Mouse (Mus musculus): ENCODE data around the gene Olfr827. TPM values are rescaled to one million over a fixed set of nuclear protein-coding genes. Genes with fewer than 3 reads are reported as not detected.

Gene Olfr827
- not detected in 2 replicates for polyA plus RNA-seq (2016; fragmentation: Nextera tagmentation; extraction: Ambion mirVana)

- no peak within 1 kb of the TSS for H3K9ac ChIP-seq
- ATAC-seq (ENCODE audit: low FRiP score), result no peak
- WGBS, result 86% methylated on average over 1 of the region's 1 CpGs
Observed at GRCm38 (mm10) chr10:130214303-130214702, at the start of gene Olfr827. Gene Olfr827, minus strand, starts transcription at chr10:130214403.

GRCm38 (mm10) chr10:130263203-130263602 lies 49.0 kb upstream of the Olfr827 start:
- 53% methylated on average over 4 of the region's 4 CpGs for WGBS
- no peaks in the 10 kb centered on the region for H3K4me1 ChIP-seq
- H3K9ac ChIP-seq, result no peak overlapping the region
- H3K36me3 ChIP-seq, result no peaks in the 10 kb centered on the region
- H3K4me2 ChIP-seq (replicated peaks), result no peak overlapping the region
- no peaks in the 10 kb centered on the region for H3K27me3 ChIP-seq
- no peaks in the 10 kb centered on the region for H3K9me3 ChIP-seq (replicated peaks)
- H3K4me3 ChIP-seq, result no peak overlapping the region
- H3K27ac ChIP-seq, result no peak overlapping the region
- no peak for ATAC-seq (ENCODE audit: low FRiP score)

More at GRCm38 (mm10) chr10:130214303-130214702, at the start of gene Olfr827:
- Histone ChIP-seq H3K4me2 (replicated peaks) (no peak within 1 kb of the TSS), H3K9me3 (replicated peaks) (no peaks in the 10 kb centered on the region), H3K27ac (no peak within 1 kb of the TSS), H3K36me3 (no peaks in the 10 kb centered on the region), H3K27me3 (no peaks in the 10 kb centered on the region), H3K4me3 (no peak within 1 kb of the TSS), H3K4me1 (no peaks in the 10 kb centered on the region)

- Histone ChIP-seq H3K9me3 (replicated peaks) (no peaks in the 10 kb centered on the region), H3K4me3 (no peak overlapping the region), H3K36me3 (no peaks in the 10 kb centered on the region), H3K27ac (no peak overlapping the region), H3K4me2 (replicated peaks) (no peak overlapping the region), H3K9ac (no peak overlapping the region), H3K27me3 (no peaks in the 10 kb centered on the region), H3K4me1 (no peaks in the 10 kb centered on the region)
- peak; percentile 65 for ATAC-seq (ENCODE audit: low FRiP score)
- 67% methylated on average over 1 of the region's 1 CpGs for WGBS
Observed at GRCm38 (mm10) chr10:130259483-130259882, 45.3 kb upstream of the Olfr827 start.

- no peak overlapping the region for H3K9ac ChIP-seq
- peaks cover 7% of the 10 kb centered on the region; the same call in 1 of the 2 replicates for H3K4me1 ChIP-seq
- no peak overlapping the region for H3K4me2 ChIP-seq (replicated peaks)
- H3K27ac ChIP-seq, result no peak overlapping the region
- no peaks in the 10 kb centered on the region for H3K27me3 ChIP-seq
- WGBS, result 0% methylated on average over 2 of the region's 2 CpGs
- peak; percentile 85 for ATAC-seq (ENCODE audit: low FRiP score)
- no peaks in the 10 kb centered on the region for H3K36me3 ChIP-seq
- H3K9me3 ChIP-seq (replicated peaks), result no peaks in the 10 kb centered on the region
- no peak overlapping the region for H3K4me3 ChIP-seq
Observed at GRCm38 (mm10) chr10:130244271-130244670, 30.1 kb upstream of the Olfr827 start.

GRCm38 (mm10) chr10:130238318-130239209 lies 24.4 kb upstream of the Olfr827 start:
- Histone ChIP-seq H3K4me3 (no peak overlapping the region), H3K27ac (no peak overlapping the region), H3K9me3 (replicated peaks) (no peaks in the 10 kb centered on the region), H3K36me3 (no peaks in the 10 kb centered on the region), H3K4me1 (no peaks in the 10 kb centered on the region), H3K27me3 (no peaks in the 10 kb centered on the region), H3K9ac (no peak overlapping the region), H3K4me2 (replicated peaks) (no peak overlapping the region)
- ATAC-seq (ENCODE audit: low FRiP score), result peak; percentile 38; the same call in 1 of the 2 replicates
- WGBS, result 54% methylated on average over 2 of the region's 2 CpGs

- 22% methylated on average over 1 of the region's 1 CpGs for WGBS
- Histone ChIP-seq H3K27me3 (no peaks in the 10 kb centered on the region), H3K4me1 (no peaks in the 10 kb centered on the region), H3K4me3 (no peak overlapping the region), H3K27ac (no peak overlapping the region), H3K9ac (no peak overlapping the region), H3K9me3 (replicated peaks) (no peaks in the 10 kb centered on the region), H3K4me2 (replicated peaks) (no peak overlapping the region), H3K36me3 (no peaks in the 10 kb centered on the region)
- peak; percentile 77 for ATAC-seq (ENCODE audit: low FRiP score)
Observed at GRCm38 (mm10) chr10:130234576-130234975, 20.4 kb upstream of the Olfr827 start.

GRCm38 (mm10) chr10:130232117-130232516 lies 17.9 kb upstream of the Olfr827 start:
- Histone ChIP-seq H3K27me3 (no peaks in the 10 kb centered on the region), H3K4me3 (no peak overlapping the region), H3K4me1 (no peaks in the 10 kb centered on the region), H3K9ac (no peak overlapping the region), H3K4me2 (replicated peaks) (no peak overlapping the region), H3K36me3 (no peaks in the 10 kb centered on the region), H3K27ac (no peak overlapping the region), H3K9me3 (replicated peaks) (no peaks in the 10 kb centered on the region)
- no peak for ATAC-seq (ENCODE audit: low FRiP score)
- WGBS, result 66% methylated on average over 1 of the region's 1 CpGs

- no peak overlapping the region for H3K9ac ChIP-seq
- H3K4me3 ChIP-seq, result no peak overlapping the region
- no peaks in the 10 kb centered on the region for H3K27me3 ChIP-seq
- H3K4me2 ChIP-seq (replicated peaks), result no peak overlapping the region
- whole genome bisulfite sequencing, result 90% methylated on average over 5 of the region's 5 CpGs
- no peaks in the 10 kb centered on the region for H3K36me3 ChIP-seq
- ATAC-seq (ENCODE audit: low FRiP score), result no peak
- no peak overlapping the region for H3K27ac ChIP-seq
- H3K9me3 ChIP-seq (replicated peaks), result no peaks in the 10 kb centered on the region
- H3K4me1 ChIP-seq, result no peaks in the 10 kb centered on the region
Observed at GRCm38 (mm10) chr10:130229584-130229983, 15.4 kb upstream of the Olfr827 start.

GRCm38 (mm10) chr10:130228246-130228645 lies 14.0 kb upstream of the Olfr827 start:
- H3K27ac ChIP-seq, result no peak overlapping the region
- no peaks in the 10 kb centered on the region for H3K27me3 ChIP-seq
- no peaks in the 10 kb centered on the region for H3K4me1 ChIP-seq
- H3K9ac ChIP-seq, result no peak overlapping the region
- peak; percentile 83 for ATAC-seq (ENCODE audit: low FRiP score)
- H3K4me2 ChIP-seq (replicated peaks), result no peak overlapping the region
- H3K4me3 ChIP-seq, result no peak overlapping the region
- no peaks in the 10 kb centered on the region for H3K36me3 ChIP-seq
- WGBS, result 3% methylated on average over 1 of the region's 1 CpGs
- no peaks in the 10 kb centered on the region for H3K9me3 ChIP-seq (replicated peaks)

- H3K27ac ChIP-seq, result no peak overlapping the region
- no peaks in the 10 kb centered on the region for H3K36me3 ChIP-seq
- no peaks in the 10 kb centered on the region for H3K4me1 ChIP-seq
- no peak for ATAC-seq (ENCODE audit: low FRiP score)
- no peak overlapping the region for H3K4me2 ChIP-seq (replicated peaks)
- H3K9me3 ChIP-seq (replicated peaks), result no peaks in the 10 kb centered on the region
- WGBS, result 85% methylated on average over 3 of the region's 3 CpGs
- no peaks in the 10 kb centered on the region for H3K27me3 ChIP-seq
- H3K4me3 ChIP-seq, result no peak overlapping the region
- H3K9ac ChIP-seq, result no peak overlapping the region
Observed at GRCm38 (mm10) chr10:130225034-130225433, 10.8 kb upstream of the Olfr827 start.

GRCm38 (mm10) chr10:130184086-130184485 lies 30.1 kb downstream of the Olfr827 start, which contains the start of gene Olfr826:
Gene Olfr826, minus strand, starts transcription at chr10:130184186.
- H3K27me3 ChIP-seq, result no peaks in the 10 kb centered on the region
- 61% methylated on average over 1 of the region's 1 CpGs for WGBS
- no peak for ATAC-seq (ENCODE audit: low FRiP score)

GRCm38 (mm10) chr10:130166666-130167065 lies 47.5 kb downstream of the Olfr827 start, which contains the start of gene Olfr825:
Gene Olfr825, minus strand, starts transcription at chr10:130166766.
- no peaks in the 10 kb centered on the region for H3K9me3 ChIP-seq (replicated peaks)
- H3K9ac ChIP-seq, result no peak within 1 kb of the TSS
- ATAC-seq (ENCODE audit: low FRiP score), result no peak
- no peaks in the 10 kb centered on the region for H3K4me1 ChIP-seq
- H3K27ac ChIP-seq, result no peak within 1 kb of the TSS
- H3K36me3 ChIP-seq, result no peaks in the 10 kb centered on the region
- H3K4me3 ChIP-seq, result no peak within 1 kb of the TSS
- no peak within 1 kb of the TSS for H3K4me2 ChIP-seq (replicated peaks)
- no peaks in the 10 kb centered on the region for H3K27me3 ChIP-seq

More at GRCm38 (mm10) chr10:130184086-130184485, 30.1 kb downstream of the Olfr827 start, which contains the start of gene Olfr826:
- Histone ChIP-seq H3K4me3 (no peak within 1 kb of the TSS), H3K27ac (no peak within 1 kb of the TSS), H3K4me1 (no peaks in the 10 kb centered on the region), H3K36me3 (no peaks in the 10 kb centered on the region), H3K9me3 (replicated peaks) (no peaks in the 10 kb centered on the region), H3K9ac (no peak within 1 kb of the TSS), H3K4me2 (replicated peaks) (no peak within 1 kb of the TSS)

GRCm38 (mm10) chr10:130165196-130165595 lies 49.0 kb downstream of the Olfr827 start:
- H3K4me1 ChIP-seq, result no peaks in the 10 kb centered on the region
- no peak overlapping the region for H3K4me3 ChIP-seq
- H3K36me3 ChIP-seq, result no peaks in the 10 kb centered on the region
- H3K9ac ChIP-seq, result no peak overlapping the region
- H3K27ac ChIP-seq, result no peak overlapping the region
- no peaks in the 10 kb centered on the region for H3K9me3 ChIP-seq (replicated peaks)
- ATAC-seq (ENCODE audit: low FRiP score), result no peak
- H3K27me3 ChIP-seq, result no peaks in the 10 kb centered on the region
- H3K4me2 ChIP-seq (replicated peaks), result no peak overlapping the region

All from hindbrain, embryonic 12.5 days (tissue).